Mouse (Mus musculus) skeletal muscle tissue, adult 2 months (tissue): ENCODE results near the gene Gm20388.
"Not testable (repeated sequence)": the region's sequence is repeated elsewhere in the genome, so short reads cannot be mapped to it uniquely, and the experiment has no call there.

Experiments
- DNase-seq: peaks from one replicate; pipeline ENCODE4 v3.0.0-alpha.2; 2012; ENCODE audit warnings: low read depth, low spot score

Gm20388 gene

GRCm38 (mm10) chr8:123071176-123071575 lies 3160.5 kb downstream of the Gm20388 start:
- no peak for DNase-seq

DNA sequence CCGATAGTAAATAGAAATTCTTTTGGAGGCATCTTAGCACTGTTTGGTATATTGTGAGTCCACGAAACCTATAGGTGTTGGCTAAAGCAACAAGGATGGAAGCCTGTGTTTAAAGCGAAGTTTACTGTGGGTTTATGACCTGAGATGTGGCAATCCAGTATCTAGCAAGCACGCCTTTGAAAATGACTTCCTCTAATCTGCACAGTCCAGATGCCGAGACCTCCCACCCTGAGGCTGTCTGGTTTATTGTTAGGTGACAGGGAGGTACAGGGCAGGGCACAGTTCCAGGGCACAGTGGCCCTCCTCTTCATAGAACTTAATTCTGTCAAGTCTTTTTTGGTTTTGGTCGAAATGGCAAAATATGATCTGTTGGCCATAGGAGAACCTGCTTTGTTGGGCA lies 3166.6 kb downstream of the Gm20388 start:
- no peak for DNase-seq

DNA sequence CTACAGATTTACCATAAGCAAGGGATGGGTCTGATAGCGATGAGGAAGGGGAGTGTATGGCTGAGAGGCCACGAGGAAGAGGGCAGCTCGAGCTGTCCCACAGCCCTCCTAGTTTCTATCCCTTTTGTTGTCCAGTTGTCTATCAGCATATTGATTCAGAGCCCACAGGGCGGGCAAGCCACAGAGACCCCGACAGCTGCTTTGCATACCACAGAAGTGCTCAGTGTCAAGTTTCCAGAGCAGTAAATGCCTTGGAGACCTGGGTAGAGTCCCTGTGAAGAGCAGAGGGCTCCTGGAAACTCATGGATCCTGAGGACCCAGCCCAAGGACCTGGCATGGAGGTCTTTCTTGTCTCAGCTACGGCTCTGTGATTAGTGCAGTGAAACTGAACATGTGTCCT lies 3172.4 kb downstream of the Gm20388 start:
- no peak for DNase-seq

- DNase-seq = no peak
Measured at GRCm38 (mm10) chr8:123083610-123084009, 3173.0 kb downstream of the Gm20388 start.

DNA sequence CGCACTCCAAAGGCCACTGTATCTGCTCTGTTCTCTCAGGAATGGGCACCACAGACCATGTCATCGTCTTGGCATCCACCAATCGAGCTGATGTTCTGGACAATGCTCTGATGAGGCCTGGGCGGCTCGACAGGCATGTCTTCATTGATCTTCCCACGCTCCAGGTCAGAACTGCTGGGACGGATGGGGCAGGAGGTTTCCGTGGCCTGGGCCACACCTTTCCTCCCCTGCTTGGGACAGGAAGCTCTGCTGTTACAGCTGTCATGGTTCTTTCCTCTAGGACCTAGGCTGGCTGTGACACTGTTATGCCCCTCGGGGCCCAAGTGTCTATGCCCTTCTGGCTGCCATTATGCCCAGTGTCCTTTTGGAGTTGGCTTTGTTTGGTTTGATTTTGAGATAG lies 3176.6 kb downstream of the Gm20388 start:
- no peak for DNase-seq

GRCm38 (mm10) chr8:123097216-123097615 lies 3186.6 kb downstream of the Gm20388 start:
- DNase-seq = no peak

DNA sequence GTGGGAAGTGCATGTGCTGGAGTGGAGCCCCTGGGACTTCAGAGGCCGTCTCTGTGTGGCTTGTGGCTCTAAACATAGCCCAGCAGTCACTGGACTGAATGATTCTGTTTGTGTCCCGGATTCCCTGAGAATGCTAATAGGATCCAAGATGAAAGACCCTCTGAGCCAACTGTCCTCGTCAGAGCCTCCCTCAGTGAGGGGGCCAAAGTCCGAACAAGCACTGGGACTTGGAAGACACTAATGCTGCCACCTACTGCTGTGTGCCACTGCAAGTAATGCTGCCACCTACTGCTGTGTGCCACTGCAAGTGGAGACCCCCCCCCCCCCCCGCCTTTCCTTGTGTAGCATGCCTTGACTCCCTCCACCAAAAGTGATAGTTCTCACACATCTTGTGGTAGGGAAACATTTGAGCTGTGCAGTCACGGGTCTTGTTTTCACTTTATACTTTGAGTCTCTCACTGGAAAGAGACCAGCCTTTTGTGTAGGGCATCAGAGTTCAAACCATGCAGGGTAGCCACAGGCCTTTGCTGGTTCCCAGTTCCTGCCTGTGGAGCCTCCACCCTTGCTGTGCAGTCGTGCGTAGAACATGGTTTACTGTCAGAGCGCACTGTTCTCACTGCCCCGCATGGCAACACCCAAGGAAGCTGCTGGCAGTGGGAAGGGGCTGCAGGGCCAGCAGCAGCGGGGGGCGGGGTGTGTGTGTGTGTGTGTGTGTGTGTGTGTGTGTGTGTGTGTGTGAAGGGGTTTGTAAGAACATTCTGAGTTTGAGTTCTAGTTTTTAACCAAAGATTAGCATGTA lies 3187.3 kb downstream of the Gm20388 start:
- DNase-seq = no peak

- DNase-seq = no peak
Measured at GRCm38 (mm10) chr8:123100288-123100687, 3189.6 kb downstream of the Gm20388 start.

- no peak for DNase-seq
Measured at GRCm38 (mm10) chr8:123101244-123101643, 3190.6 kb downstream of the Gm20388 start.

DNA sequence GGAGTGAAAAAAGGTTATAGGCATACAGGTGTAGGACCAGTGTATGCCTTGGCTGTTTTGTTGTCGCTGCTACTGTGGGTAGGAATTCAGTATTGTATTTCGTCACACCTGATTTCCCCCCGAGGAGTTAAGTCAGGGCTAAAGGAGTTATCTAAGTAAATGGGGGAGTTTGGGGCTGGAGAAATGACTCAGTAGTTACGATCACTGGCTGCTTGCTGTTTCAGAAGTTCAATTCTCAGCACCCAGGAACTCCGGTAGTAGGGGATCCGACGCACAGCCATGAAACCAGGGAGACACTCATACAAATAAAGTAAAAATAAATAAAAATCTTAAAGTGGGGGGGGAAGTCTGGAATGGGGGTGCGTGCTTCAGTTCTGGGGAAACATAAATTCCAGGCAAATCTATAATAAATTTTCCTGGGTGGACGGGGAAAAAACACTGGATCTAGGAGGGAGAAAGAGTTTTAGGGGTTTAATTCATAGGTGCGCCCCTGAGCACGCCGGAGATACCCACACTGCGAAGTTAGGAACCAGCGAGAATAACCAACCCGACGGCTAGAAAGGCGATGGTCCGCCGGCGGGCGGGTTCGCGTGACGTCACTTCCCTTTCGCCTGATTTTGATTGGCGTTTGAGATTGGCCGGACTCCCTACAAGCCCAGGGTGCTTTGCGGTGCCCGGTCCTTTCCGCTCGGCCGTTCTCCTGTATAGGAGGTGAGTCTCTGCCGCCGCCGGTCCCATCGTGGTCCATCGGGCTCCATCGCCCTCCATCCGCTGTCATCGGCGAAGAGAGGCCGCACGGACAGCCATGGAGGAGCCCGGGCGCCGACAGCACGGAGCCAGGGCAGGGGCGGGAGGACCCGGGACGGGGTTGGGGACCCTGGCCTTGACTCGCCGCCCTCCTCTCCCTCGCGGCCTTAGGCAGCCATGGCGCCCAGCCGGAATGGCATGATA lies 3191.4 kb downstream of the Gm20388 start, which contains the start of gene Rpl13:
Rpl13 (plus strand) TSS at position 616 of the 951 bp plus-strand sequence.
- peak; percentile 94 for DNase-seq

DNA sequence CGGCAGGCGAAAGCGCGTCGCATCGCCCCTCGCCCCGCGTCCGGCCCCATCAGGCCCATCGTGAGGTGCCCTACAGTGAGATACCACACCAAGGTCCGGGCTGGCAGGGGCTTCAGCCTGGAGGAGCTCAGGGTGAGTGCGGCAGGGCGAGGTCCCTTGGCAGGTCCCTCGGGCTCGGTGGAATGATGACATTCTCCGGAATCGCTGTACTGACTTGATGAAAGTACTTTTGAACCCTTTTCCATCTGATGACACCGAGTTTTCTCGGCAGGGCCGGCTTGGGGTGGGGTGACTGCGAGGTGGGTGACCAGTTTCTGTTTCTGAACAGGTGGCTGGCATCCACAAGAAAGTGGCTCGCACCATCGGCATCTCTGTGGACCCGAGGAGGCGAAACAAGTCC lies 3192.2 kb downstream of the Gm20388 start:
- not testable (repeated sequence) for DNase-seq

GRCm38 (mm10) chr8:123103285-123103684 lies 3192.6 kb downstream of the Gm20388 start:
- DNase-seq = no peak

DNA sequence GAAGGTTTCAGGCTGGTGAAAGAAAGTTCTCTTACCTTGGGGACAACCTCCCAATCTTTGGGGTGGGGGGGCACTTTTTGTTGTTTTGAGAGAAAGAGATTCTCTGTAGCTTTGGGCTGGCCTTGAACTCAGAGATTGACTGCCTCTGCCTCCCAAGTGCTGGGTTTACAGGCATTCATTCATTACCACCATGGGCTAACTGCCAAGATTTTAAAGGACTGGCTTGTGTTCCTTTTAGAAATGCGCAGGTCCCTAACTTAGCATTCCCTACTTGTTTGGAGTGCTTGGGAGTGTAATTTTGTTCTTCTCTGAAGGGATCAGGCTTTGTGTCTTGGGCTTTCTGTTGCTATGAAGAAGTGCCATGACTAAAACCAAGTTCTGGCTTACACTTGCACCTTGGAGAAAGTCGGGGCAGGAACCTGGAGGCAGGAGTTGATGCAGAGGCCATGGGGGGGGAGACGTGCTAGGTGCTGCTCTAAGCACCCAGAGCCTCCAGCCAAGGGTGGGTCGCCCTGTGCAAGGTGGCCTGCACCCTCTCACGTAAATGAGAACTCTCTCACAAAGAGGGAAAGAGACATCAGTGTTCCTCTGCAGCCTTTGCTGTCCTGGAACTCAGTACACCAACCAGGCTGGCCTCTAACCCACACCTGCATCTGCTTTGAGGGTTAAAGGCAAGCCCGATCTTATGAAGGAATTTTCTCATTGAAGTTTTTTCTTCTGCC lies 3193.6 kb downstream of the Gm20388 start:
- no peak for DNase-seq

DNA sequence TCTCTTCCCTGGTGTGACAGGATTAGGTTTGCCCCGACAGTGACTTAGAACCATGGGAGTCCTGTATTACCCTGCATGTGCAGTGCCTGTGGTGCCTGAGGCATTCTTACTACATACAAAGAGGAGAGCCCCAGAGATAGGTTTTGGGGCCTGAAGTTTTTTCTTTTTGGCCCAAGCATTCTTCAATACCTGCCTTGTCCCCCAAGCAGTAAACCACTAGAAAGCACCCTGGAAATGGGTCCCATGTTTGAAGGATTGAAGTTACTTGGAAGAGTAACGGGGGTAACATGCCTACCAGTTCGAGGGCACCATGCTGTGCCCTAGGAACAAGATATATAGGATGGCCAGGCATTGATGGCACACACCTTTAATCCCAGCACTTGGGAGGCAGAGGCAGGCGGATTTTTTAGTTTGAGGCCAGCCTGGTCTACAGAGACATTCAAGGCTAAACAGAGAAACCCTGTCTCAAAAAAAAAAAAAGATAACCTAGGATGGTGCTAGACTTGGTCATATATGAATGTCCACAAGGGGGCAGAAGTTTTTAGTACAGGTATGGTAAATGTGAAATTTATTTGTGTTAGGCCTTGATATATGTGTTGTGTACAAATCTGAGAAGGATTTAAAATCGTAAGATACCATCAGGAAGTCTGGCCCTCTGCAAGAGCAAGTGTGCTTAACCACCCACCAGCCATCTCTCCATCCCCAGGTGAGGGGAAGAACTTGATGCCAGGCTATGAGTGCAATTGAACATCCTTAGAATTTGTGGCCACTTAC lies 3195.1 kb downstream of the Gm20388 start:
- DNase-seq = no peak

DNA sequence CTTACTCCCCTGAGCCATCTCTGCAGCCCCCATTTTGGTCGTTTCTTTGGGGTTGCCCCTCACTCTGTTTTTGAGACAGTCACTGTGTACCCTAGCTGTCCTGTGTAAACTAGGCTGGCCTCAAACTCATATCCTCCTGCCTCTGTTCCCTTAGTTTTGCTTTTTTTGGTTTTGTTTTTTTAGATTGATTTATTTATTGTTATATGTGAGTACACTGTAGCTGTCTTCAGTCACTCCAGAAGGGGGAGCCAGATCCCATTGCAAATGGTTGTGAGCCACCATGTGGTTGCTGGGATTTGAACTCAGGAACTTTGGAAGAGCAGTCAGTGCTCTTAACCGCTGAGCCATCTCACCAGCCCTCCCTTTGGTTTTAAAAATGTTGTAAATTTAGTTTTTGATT lies 3195.9 kb downstream of the Gm20388 start:
- DNase-seq = no peak

GRCm38 (mm10) chr8:123108010-123108409 lies 3197.4 kb downstream of the Gm20388 start:
- DNase-seq = no peak

- DNase-seq = no peak
Measured at GRCm38 (mm10) chr8:123108953-123109352, 3198.3 kb downstream of the Gm20388 start.

DNA sequence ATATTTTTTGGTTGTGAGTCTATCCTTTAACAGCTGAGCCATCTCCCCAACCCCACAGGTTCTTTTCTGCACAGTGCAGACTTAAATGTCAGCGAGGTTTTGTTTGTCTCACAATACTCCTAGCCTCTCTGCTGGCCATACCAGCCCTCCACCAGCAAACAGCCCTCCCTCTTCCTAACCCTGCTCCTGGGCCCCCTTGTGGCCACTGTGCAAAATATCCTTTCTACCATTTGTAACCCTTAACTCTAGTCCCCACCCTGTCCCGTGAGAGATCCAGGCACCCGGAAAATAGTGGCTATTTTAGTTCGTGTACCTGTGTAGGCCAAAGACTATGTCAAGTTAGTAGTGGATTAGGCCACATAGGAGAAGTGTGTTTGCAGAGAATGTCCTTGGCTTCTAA lies 3200.0 kb downstream of the Gm20388 start:
- DNase-seq = no peak

DNA sequence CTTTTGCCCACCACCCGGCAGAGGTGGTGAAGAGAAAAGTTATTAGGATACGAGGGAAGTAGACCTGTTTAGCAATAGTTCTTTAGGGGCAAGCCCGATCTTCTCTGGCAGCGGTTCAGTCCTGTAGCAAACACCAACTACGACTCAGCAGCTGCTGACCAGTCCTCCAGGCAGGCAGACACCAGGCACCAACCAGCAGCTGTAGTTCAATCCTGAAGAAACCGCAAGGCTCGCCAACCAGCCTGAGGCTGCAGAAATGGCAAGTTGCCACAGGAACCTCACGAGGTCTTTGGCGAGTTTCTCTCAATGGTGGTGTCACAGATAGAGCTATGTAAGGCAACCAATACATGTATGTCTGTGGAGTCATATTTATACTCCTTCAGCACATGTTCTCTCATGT lies 3202.3 kb downstream of the Gm20388 start:
- no peak for DNase-seq

- no peak for DNase-seq
Measured at GRCm38 (mm10) chr8:123113908-123114469, 3203.3 kb downstream of the Gm20388 start.

DNA sequence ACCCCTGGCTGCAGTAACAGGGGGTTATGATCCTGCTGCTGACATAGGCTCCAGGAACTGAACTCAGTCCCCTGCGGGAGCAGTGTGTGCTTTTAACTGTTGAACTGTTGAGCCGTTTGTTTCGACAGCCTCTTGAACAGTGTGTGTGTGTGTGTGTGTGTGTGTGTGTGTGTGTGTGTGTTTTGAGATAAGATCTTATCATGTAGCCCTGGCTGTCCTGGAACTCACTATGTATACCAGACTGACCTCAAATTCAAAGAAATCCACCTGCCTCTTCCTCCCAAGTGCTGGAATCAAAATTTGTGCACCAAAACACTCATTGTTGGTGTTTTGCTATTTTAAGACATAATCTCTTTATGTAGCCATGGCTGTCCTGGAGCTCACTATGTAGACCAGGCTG lies 3204.0 kb downstream of the Gm20388 start:
- no peak for DNase-seq
